Mouse (Mus musculus): ENCODE data around the gene Btg3. TPM values are rescaled to one million over a fixed set of nuclear protein-coding genes. Genes with fewer than 3 reads are reported as not detected.

Gene Btg3
- total RNA-seq, 2 experiments from 2014 or later = 12.2 to 16.6 TPM

GRCm38 (mm10) chr16:78301831-78302677, 74.9 kb downstream of the Btg3 start:
- peak; percentile 20 to 36 for DNase-seq (ENCODE audit: low spot score in 2 of 2)

GRCm38 (mm10) chr16:78301183-78301830, 75.7 kb downstream of the Btg3 start, which contains the start of gene Cxadr:
Cxadr (plus strand) TSS chr16:78301489.
- DNase-seq (ENCODE audit: low spot score in 2 of 2) = peak; percentile 78 to 83

DNA sequence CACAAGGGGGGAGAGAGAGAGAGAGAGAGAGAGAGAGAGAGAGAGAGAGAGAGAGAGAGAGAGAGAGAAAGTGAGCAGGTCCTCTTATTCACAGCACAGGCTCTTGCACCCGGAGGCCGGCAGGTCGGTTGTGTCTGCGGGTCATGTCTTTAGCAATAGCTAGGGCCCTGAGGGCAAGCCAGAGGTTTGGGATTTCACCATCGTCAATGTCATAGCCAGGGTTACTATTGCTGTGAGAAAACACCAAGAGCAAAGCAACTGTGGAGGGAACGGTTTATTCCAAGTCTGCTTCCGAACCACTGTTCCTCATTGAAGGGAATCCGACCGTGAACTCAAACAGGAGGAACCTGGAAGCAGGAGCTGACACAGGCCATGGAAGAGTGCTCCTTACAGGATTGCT, 80.9 kb downstream of the Btg3 start:
- no peak for DNase-seq (ENCODE audit: low spot score in 2 of 2)

GRCm38 (mm10) chr16:78295601-78296000, 81.4 kb downstream of the Btg3 start:
- DNase-seq (ENCODE audit: low spot score in 2 of 2) = no peak

DNA sequence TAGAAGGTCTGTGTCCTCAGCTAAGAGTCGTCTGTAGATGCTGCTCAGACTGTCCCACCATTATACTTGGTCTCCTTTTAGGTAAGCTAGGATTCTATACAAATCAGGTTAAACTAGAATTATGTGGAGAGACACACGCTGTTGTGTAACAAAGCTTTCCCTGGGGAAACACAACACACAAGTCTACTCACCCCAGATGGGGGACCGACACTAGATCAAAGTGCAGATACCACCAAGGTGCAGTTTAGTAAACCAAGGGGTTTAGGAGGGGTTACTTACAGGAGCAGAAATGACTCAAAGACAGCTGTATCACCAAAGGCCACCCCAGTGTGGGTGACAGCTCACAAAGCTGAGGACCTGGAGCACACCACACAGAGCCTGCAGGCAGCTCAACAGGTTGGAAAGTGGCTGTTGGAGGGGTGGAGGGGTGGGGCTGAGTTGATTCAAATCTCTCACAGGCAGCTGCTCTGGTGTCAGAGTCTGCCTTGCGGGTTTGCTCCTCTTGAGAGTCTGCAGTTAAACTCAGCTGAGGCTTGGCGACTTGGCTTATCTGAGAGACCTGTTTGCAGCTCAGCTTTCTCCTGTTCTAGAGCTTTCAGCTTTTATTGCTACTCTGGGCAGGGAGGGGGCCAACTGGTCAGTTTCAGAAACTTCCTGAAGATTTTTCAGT, 82.3 kb downstream of the Btg3 start:
- no peak for DNase-seq (ENCODE audit: low spot score in 2 of 2)

DNA sequence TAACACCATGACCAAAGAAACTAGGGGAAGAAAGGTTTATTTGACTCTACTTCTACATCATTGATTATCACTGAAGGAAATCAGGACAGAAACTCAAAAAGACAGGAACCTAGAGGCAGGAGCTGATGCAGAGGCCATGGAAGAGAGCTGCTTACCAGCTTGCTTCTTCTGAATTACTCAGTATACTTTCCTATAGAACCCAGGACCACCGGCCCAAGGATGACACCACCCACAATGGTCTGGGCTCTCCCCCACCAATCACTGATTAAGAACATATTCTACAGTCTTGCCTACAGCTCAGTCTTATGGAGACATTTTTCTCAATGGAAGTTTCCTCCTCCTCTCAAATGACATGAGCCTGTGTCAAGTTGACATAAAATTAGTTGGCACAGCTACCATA, 82.9 kb downstream of the Btg3 start:
- no peak for DNase-seq (ENCODE audit: low spot score in 2 of 2)

- DNase-seq (ENCODE audit: low spot score in 2 of 2) = no peak
Observed at GRCm38 (mm10) chr16:78283231-78283630, 93.8 kb downstream of the Btg3 start.

Other genes with a start within 250 kb of the Btg3 start
- gene Cxadr, start 75.7 kb downstream of the Btg3 start, total RNA-seq (2021) = 10 to 100 TPM; 22.0 to 26.8 TPM
- 1 to 10 TPM; 7.8 to 9.4 TPM for gene D16Ertd472e, start 199.5 kb upstream of the Btg3 start, total RNA-seq (2021)